Mouse (Mus musculus) olfactory bulb, adult 2 months (tissue): Measurements from ENCODE around the gene Jpt2.

ENCODE experiments used
- CTCF ChIP-seq: fragments of 200-500 bp; IDR thresholded peaks from 2 replicates; pipeline ENCODE4 v1.5.1; 2012; ENCODE audit warnings: low read depth, mild to moderate bottlenecking, low read length, moderate library complexity; ENCODE audit not compliant: insufficient read depth
- POLR2A ChIP-seq: fragments of 200-500 bp; IDR thresholded peaks from 2 replicates; pipeline ENCODE4 v1.6.1; 2012; ENCODE audit warnings: mild to moderate bottlenecking, low read depth, low read length, moderate library complexity; ENCODE audit not compliant: insufficient read depth

DNA sequence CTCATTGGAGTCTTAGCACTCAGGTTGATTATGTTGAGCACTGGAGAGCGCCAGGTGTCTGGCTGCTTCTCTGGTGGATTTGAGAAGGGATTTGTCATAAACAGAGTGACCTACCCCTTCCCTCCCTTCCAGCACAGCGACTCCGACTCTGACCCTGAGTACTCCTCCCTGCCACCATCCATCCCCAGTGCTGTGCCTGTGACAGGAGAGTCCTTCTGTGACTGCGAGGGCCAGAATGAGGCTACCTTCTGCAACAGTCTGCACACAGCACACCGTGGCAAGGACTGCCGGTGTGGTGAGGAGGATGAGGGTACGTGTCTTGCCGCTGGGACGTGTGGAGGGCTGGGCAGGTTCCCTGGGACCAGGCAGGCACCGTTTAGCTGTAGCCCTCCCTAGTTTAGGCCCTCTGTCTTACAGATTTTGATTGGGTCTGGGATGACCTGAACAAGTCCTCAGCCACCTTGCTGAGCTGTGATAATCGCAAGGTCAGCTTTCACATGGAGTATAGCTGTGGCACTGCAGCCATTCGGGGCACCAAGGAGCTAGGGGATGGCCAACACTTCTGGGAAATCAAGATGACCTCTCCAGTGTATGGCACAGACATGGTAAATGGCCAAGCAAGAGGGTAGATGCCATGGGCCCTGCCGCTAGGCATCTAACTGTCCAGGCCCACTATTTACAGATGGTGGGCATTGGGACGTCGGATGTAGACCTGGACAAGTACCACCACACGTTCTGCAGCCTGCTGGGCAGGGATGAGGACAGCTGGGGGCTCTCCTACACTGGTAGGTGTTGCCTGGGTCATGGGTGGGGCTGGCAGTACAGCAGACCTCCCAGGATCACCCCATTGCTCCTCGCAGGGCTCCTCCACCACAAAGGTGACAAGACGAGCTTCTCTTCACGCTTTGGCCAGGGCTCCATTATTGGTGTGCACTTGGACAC is 70.1 kb downstream of the Jpt2 start:
- no peak for TF ChIP-seq CTCF
- no peak for TF ChIP-seq POLR2A
